Mouse (Mus musculus): Measurements from ENCODE around the gene Adgrg6.

GRCm38 (mm10) chr10:14358271-14358670 lies 187.2 kb downstream of the Adgrg6 start:
- no peak for TF ChIP-seq GATA1 (IDR thresholded peaks at IDR 0.05; ENCODE audit: low read length)
- no peak for TF ChIP-seq TAL1 (IDR thresholded peaks at IDR 0.05; ENCODE audit: low read length)
